Mouse (Mus musculus): ENCODE measurements around the gene Eps15l1. TPM values are rescaled to one million over a fixed set of nuclear protein-coding genes. Genes with fewer than 3 reads are reported as not detected.
A peak's percentile ranks its signal among the peaks of the same experiment; 100 is the strongest.

Eps15l1 gene
- total and polyA plus RNA-seq, 2 experiments, result 9.0 to 13.0 TPM

DNA sequence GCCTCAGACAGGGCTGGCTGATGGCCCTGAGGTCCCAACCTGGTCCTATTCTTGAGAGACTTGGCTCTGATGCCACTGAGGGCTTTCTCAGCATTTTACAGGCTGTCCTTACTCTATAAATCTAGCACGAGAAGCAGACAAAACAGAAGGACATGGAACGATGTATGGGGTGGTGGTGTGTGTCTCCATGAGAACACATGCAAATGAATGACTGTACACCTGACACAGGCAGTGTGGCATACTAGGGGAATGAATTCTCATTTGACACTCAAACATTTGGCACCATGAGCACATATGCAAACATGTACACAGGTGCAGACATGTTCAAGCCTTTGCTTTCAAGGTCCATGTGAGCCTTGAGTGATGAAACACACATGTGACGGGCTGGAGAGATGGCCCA, 64.7 kb downstream of the Eps15l1 start:
- H3K4me1 ChIP-seq (ENCODE audit: control insufficient read depth, insufficient read depth, low read length), result peaks cover 20% of the 10 kb centered on the region
- H3K27ac ChIP-seq (replicated peaks; ENCODE audit: insufficient read depth, low read depth, low read length), result no peak overlapping the region
- WGBS, result 90% methylated on average over 3 of the region's 3 CpGs

DNA sequence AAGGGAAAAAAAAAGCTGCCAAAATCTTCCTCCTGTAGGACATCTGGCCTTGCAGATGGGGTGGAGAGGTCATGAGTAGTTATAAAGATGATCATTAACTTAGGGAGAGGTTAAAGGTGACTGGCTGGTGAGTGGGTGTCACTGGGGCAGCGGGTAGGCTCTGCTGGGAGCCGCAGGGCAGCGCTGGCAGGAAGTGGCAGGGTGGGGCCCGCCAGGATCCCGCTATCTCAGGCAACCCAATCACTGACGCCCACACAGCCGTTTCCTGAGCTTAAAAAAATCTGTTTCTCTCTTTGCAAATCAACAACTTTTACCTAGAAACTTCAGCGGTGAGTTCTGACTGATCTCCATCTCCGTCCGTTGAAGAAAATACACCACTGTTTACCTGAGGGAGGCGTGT, 67.0 kb downstream of the Eps15l1 start:
- Histone ChIP-seq H3K36me3 (ENCODE audit: control insufficient read depth, insufficient read depth, low read length) (no peaks in the 10 kb centered on the region), H3K9ac (ENCODE audit: low read depth, low read length) (no peak overlapping the region), H3K79me2 (ENCODE audit: control insufficient read depth, insufficient read depth, low read length) (no peaks in the 10 kb centered on the region), H3K27ac (replicated peaks; ENCODE audit: insufficient read depth, low read depth, low read length) (peak overlapping the region; percentile 77), H3K4me3 (ENCODE audit: insufficient read depth, low read depth, low read length) (no peak overlapping the region), H3K27me3 (ENCODE audit: control insufficient read depth, insufficient read depth, low read length) (no peaks in the 10 kb centered on the region), H3K4me1 (ENCODE audit: control insufficient read depth, insufficient read depth, low read length) (peaks cover 20% of the 10 kb centered on the region)
- DNase-seq (ENCODE audit: extremely low read depth, low read depth, low spot score), result peak; percentile 96
- 7% methylated on average over 11 of the region's 11 CpGs for WGBS
- TF ChIP-seq CTCF (IDR thresholded peaks at IDR 0.05; ENCODE audit: low read depth, low read length), result no peak
- no peak for TF ChIP-seq POLR2A (IDR thresholded peaks at IDR 0.05; ENCODE audit: extremely low read depth, insufficient read depth, low read length)

More for the DNA sequence above, 64.7 kb downstream of the Eps15l1 start:
- no peaks in the 10 kb centered on the region for H3K27me3 ChIP-seq (ENCODE audit: control insufficient read depth, insufficient read depth, low read length)
- H3K4me3 ChIP-seq (ENCODE audit: insufficient read depth, low read depth, low read length), result no peak overlapping the region
- TF ChIP-seq POLR2A (IDR thresholded peaks at IDR 0.05; ENCODE audit: extremely low read depth, insufficient read depth, low read length), result no peak
- TF ChIP-seq CTCF (IDR thresholded peaks at IDR 0.05; ENCODE audit: low read depth, low read length), result no peak
- DNase-seq (ENCODE audit: extremely low read depth, low read depth, low spot score), result no peak
- no peak overlapping the region for H3K9ac ChIP-seq (ENCODE audit: low read depth, low read length)
- no peaks in the 10 kb centered on the region for H3K79me2 ChIP-seq (ENCODE audit: control insufficient read depth, insufficient read depth, low read length)
- H3K36me3 ChIP-seq (ENCODE audit: control insufficient read depth, insufficient read depth, low read length), result no peaks in the 10 kb centered on the region

DNA sequence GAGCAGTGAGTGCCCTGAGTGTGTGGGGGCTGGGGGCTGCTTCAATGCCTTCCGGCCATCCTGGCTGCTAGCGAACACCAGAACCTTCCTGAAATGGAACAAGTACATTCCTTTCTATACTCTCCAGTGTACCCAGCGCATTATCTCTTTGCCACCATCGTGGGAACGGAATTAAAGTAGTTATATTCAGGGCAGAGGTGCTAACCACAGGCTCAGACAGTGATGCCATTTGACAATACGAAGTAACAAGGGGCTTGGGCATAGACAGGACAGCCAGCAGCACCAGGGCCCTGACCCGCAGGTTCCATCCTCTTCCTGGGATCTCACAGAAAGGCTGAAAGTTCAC, 67.6 kb downstream of the Eps15l1 start:
- Histone ChIP-seq H3K4me3 (ENCODE audit: insufficient read depth, low read depth, low read length) (no peak overlapping the region), H3K9ac (ENCODE audit: low read depth, low read length) (peak overlapping the region; percentile 8; the same call in 1 of the 2 replicates), H3K36me3 (ENCODE audit: control insufficient read depth, insufficient read depth, low read length) (no peaks in the 10 kb centered on the region), H3K27me3 (ENCODE audit: control insufficient read depth, insufficient read depth, low read length) (no peaks in the 10 kb centered on the region), H3K27ac (replicated peaks; ENCODE audit: insufficient read depth, low read depth, low read length) (peak overlapping the region; percentile 77), H3K79me2 (ENCODE audit: control insufficient read depth, insufficient read depth, low read length) (no peaks in the 10 kb centered on the region), H3K4me1 (ENCODE audit: control insufficient read depth, insufficient read depth, low read length) (peaks cover 20% of the 10 kb centered on the region)
- TF ChIP-seq CTCF (IDR thresholded peaks at IDR 0.05; ENCODE audit: low read depth, low read length) (no peak), POLR2A (IDR thresholded peaks at IDR 0.05; ENCODE audit: extremely low read depth, insufficient read depth, low read length) (no peak)
- no peak for DNase-seq (ENCODE audit: extremely low read depth, low read depth, low spot score)
- WGBS, result 58% methylated on average over 7 of the region's 7 CpGs

DNA sequence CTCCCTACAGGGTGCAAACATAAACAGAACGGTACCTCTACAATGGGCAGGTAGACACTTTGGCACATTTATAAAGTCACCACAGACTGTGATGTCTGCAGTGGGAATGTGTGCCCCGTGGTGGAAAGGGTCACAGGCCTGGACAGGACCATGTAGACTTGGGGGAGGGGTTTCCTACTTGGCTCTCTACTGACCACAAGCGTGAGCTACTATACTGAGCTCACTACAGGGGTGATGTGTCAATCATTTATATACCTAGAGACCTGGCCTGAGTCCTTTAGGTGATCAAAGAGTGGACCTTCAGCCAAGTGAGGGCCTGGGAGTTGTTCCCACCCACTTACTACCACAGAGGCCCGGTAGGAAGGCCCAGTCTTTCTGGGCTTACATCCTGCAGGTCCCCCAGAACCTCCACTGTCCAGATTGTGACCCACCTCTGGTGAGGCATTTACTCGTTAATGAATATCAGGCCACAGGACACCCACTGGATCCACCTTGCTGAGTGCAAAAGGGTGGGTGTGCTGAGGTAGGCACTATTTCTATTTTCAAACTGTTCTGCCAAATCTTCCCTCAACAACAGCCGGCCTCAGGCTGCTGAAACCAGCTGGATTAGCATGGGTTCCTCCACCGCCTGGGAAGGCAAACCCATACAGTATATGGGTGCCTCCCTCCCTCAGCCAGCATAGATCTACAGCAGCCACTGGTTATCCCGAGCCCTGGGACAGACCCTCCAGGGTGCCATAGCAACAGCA, 68.1 kb downstream of the Eps15l1 start:
- Histone ChIP-seq H3K27ac (replicated peaks; ENCODE audit: insufficient read depth, low read depth, low read length) (peak overlapping the region; percentile 77), H3K27me3 (ENCODE audit: control insufficient read depth, insufficient read depth, low read length) (no peaks in the 10 kb centered on the region), H3K4me3 (ENCODE audit: insufficient read depth, low read depth, low read length) (no peak overlapping the region), H3K79me2 (ENCODE audit: control insufficient read depth, insufficient read depth, low read length) (no peaks in the 10 kb centered on the region), H3K36me3 (ENCODE audit: control insufficient read depth, insufficient read depth, low read length) (no peaks in the 10 kb centered on the region), H3K9ac (ENCODE audit: low read depth, low read length) (no peak overlapping the region), H3K4me1 (ENCODE audit: control insufficient read depth, insufficient read depth, low read length) (peaks cover 20% of the 10 kb centered on the region)
- peak; percentile 18 for DNase-seq (ENCODE audit: extremely low read depth, low read depth, low spot score)
- no peak for TF ChIP-seq CTCF (IDR thresholded peaks at IDR 0.05; ENCODE audit: low read depth, low read length)
- TF ChIP-seq POLR2A (IDR thresholded peaks at IDR 0.05; ENCODE audit: extremely low read depth, insufficient read depth, low read length), result no peak
- WGBS, result 36% methylated on average over 8 of the region's 8 CpGs

DNA sequence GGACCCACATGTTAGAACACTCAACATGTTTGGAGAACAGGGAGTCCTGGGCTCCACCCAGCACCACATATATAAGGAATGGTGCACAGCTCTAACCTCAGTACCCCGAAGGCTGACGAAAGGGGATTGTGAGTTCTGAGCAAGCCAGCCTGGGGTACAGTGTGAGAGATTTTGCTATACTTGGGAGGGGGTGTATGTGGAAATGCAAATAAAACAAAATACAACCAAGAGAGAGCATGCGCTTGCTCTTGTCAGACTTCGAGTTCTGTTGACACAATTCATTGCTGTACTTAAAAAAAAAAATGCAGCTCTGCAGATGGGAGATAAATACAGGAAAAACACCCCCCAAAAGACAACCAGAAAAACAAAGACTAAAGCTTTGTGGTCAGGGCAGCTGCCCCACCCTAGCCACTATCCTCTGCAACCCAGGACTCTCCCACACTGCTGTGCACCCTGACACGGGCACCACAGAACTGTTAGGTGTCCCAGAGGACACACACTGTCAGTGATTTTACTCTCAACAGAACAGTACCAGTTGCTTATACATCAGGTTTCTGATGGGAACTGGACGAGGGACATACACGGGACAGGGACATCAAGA, 69.8 kb downstream of the Eps15l1 start:
- H3K4me1 ChIP-seq (ENCODE audit: control insufficient read depth, insufficient read depth, low read length), result peaks cover 20% of the 10 kb centered on the region
- H3K27ac ChIP-seq (replicated peaks; ENCODE audit: insufficient read depth, low read depth, low read length), result no peak overlapping the region

DNA sequence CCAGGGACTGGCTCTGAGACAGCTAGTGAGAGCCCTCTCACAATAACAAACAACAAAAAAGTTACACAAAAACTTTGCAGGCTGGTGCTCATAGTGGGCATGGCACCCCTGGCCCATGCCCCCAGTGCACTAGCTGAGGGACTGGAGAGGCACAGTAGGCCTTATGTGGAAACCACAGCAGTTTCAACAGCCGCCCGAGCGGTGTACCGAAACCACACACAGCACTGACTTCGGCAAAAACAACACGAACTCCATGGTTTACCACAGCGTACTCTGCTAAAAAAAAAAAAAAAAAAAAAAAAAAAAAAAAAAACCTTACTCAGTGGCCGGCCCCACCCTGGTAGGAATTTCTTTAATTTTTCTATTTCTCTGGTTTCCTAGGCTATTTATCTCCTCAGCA, 70.5 kb downstream of the Eps15l1 start:
- Histone ChIP-seq H3K36me3 (ENCODE audit: control insufficient read depth, insufficient read depth, low read length) (no peaks in the 10 kb centered on the region), H3K27ac (replicated peaks; ENCODE audit: insufficient read depth, low read depth, low read length) (no peak overlapping the region), H3K9ac (ENCODE audit: low read depth, low read length) (no peak overlapping the region), H3K4me1 (ENCODE audit: control insufficient read depth, insufficient read depth, low read length) (peaks cover 18% of the 10 kb centered on the region), H3K27me3 (ENCODE audit: control insufficient read depth, insufficient read depth, low read length) (no peaks in the 10 kb centered on the region), H3K4me3 (ENCODE audit: insufficient read depth, low read depth, low read length) (no peak overlapping the region), H3K79me2 (ENCODE audit: control insufficient read depth, insufficient read depth, low read length) (no peaks in the 10 kb centered on the region)
- DNase-seq (ENCODE audit: extremely low read depth, low read depth, low spot score), result no peak
- TF ChIP-seq CTCF (IDR thresholded peaks at IDR 0.05; ENCODE audit: low read depth, low read length), result no peak
- no peak for TF ChIP-seq POLR2A (IDR thresholded peaks at IDR 0.05; ENCODE audit: extremely low read depth, insufficient read depth, low read length)
- WGBS, result 85% methylated on average over 8 of the region's 8 CpGs

More for the DNA sequence above, 69.8 kb downstream of the Eps15l1 start:
- TF ChIP-seq POLR2A (IDR thresholded peaks at IDR 0.05; ENCODE audit: extremely low read depth, insufficient read depth, low read length), result no peak
- TF ChIP-seq CTCF (IDR thresholded peaks at IDR 0.05; ENCODE audit: low read depth, low read length), result no peak
- Histone ChIP-seq H3K79me2 (ENCODE audit: control insufficient read depth, insufficient read depth, low read length) (no peaks in the 10 kb centered on the region), H3K9ac (ENCODE audit: low read depth, low read length) (no peak overlapping the region), H3K36me3 (ENCODE audit: control insufficient read depth, insufficient read depth, low read length) (no peaks in the 10 kb centered on the region), H3K4me3 (ENCODE audit: insufficient read depth, low read depth, low read length) (no peak overlapping the region), H3K27me3 (ENCODE audit: control insufficient read depth, insufficient read depth, low read length) (no peaks in the 10 kb centered on the region)
- DNase-seq (ENCODE audit: extremely low read depth, low read depth, low spot score), result no peak
- WGBS, result 88% methylated on average over 7 of the region's 7 CpGs
